Mouse (Mus musculus) right cerebral cortex, postnatal 10 days (tissue): Measurements from ENCODE around the gene Mark1.
A peak's percentile ranks its signal among the peaks of the same experiment; 100 is the strongest.

ENCODE experiments used
- DNase-seq, 2 experiments: peaks; one replicate each; pipeline ENCODE4 v3.0.0; 2021; ENCODE audit warnings: low spot score in 2 of 2

Gene Mark1

GRCm38 (mm10) chr1:184851741-184852618, 147.4 kb downstream of the Mark1 start:
- peak; percentile 87 to 90 for DNase-seq

- no peak for DNase-seq
These were observed 148.2 kb downstream of the Mark1 start for GRCm38 (mm10) chr1:184851166-184851565.

GRCm38 (mm10) chr1:184846973-184847372, 152.4 kb downstream of the Mark1 start:
- DNase-seq, result no peak
